Mouse (Mus musculus) thymus, adult 2 months (tissue): ENCODE measurements around the gene 2810459M11Rik. TPM values are rescaled to one million over a fixed set of nuclear protein-coding genes. Genes with fewer than 3 reads are reported as not detected.

Experiments
- DNase-seq: peaks from one replicate; pipeline ENCODE4 v3.0.0; 2021
- H3K27ac ChIP-seq: fragments of 200-500 bp; 2 replicates; pipeline ENCODE4 v1.5.1; 2012; ENCODE audit warnings: low read length, control low read depth; ENCODE audit not compliant: control insufficient read depth, insufficient read depth
- H3K27me3 ChIP-seq: fragments of 200-500 bp; 2 replicates; pipeline ENCODE4 v1.6.1; 2012; ENCODE audit warnings: mild to moderate bottlenecking, low read length, moderate library complexity, mixed read lengths; ENCODE audit not compliant: control insufficient read depth, insufficient read depth
- H3K36me3 ChIP-seq: fragments of 200-500 bp; 2 replicates; pipeline ENCODE4 v1.6.1; 2012; ENCODE audit warnings: mild to moderate bottlenecking, low read length, moderate library complexity; ENCODE audit not compliant: control insufficient read depth, insufficient read depth
- H3K4me1 ChIP-seq: fragments of 200-500 bp; replicated peaks from 2 replicates; pipeline ENCODE4 v1.6.1; 2012; ENCODE audit warnings: low read length; ENCODE audit not compliant: control insufficient read depth, insufficient read depth
- H3K4me3 ChIP-seq: fragments of 200-500 bp; 2 replicates; pipeline ENCODE4 v1.5.1; 2012; ENCODE audit warnings: mild to moderate bottlenecking, low read length, control low read depth, moderate library complexity; ENCODE audit not compliant: control insufficient read depth, insufficient read depth
- CTCF ChIP-seq: fragments of 200-500 bp; IDR thresholded peaks from 2 replicates; pipeline ENCODE4 v1.5.1; 2012; ENCODE audit warnings: mild to moderate bottlenecking, control low read depth, low read length, moderate library complexity, borderline replicate concordance; ENCODE audit not compliant: control insufficient read depth, poor library complexity, insufficient read depth; ENCODE audit errors: extremely low read depth
- POLR2A ChIP-seq: fragments of 200-500 bp; IDR thresholded peaks from 2 replicates; pipeline ENCODE4 v1.6.1; 2012; ENCODE audit warnings: mild to moderate bottlenecking, low read length, control low read depth, moderate library complexity; ENCODE audit not compliant: control insufficient read depth, poor library complexity, insufficient read depth; ENCODE audit errors: extremely low read depth
- WGBS: fragments of 180-500 bp; shearing (Covaris S2); methylation state at CpG from one replicate; pipeline ENCODE4 v1.1.7; 2018; 5-methylcytosine and 5-hydroxymethylcytosine counted together
- polyA plus RNA-seq: library from polyadenylated mRNA; depleted of rRNA; stranded (reverse); fragments of >200 nt; gene quantifications from 2 replicates; pipeline ENCODE4 v1.2.3, GENCODE M21; 2012

2810459M11Rik gene
- polyA plus RNA-seq, 1 experiment = 0.13 TPM

GRCm38 (mm10) chr1:86038191-86038951 lies 7.3 kb upstream of the 2810459M11Rik start:
- no peak overlapping the region for H3K27ac ChIP-seq
- H3K4me3 ChIP-seq = no peak overlapping the region
- no peak for DNase-seq
- WGBS = 64% methylated on average over 3 of the region's 3 CpGs
- no peak for TF ChIP-seq POLR2A
- TF ChIP-seq CTCF = no peak
- H3K27me3 ChIP-seq = no peaks in the 10 kb centered on the region
- H3K36me3 ChIP-seq = no peaks in the 10 kb centered on the region
- H3K4me1 ChIP-seq = no peaks in the 10 kb centered on the region

GRCm38 (mm10) chr1:86040131-86040530 lies 5.5 kb upstream of the 2810459M11Rik start:
- Histone ChIP-seq H3K4me3 (no peak overlapping the region), H3K27ac (no peak overlapping the region), H3K4me1 (no peaks in the 10 kb centered on the region), H3K27me3 (peaks cover 1% of the 10 kb centered on the region), H3K36me3 (no peaks in the 10 kb centered on the region)
- TF ChIP-seq POLR2A = no peak
- TF ChIP-seq CTCF = no peak
- WGBS = 77% methylated on average over 4 of the region's 4 CpGs
- no peak for DNase-seq

DNA sequence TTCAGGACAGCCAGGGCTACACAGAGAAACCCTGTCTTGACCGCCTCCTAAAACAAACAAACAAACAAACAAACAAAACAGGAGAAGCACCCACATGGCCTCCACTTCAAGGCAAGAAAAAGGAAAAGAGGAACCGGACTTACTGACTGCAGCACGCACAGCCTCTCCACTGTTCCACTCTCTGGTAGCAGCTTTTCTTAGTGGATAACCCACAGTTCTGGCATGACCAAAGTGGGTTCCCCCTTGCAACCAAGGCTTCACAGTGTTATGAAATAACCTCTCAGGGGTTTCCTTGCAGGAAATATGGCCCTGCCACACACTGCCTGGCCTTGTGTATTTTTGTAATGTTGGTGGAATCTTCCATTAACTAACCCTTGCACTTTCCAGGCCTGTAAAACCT lies 4.8 kb upstream of the 2810459M11Rik start:
- no peak for TF ChIP-seq CTCF
- no peak for TF ChIP-seq POLR2A
- Histone ChIP-seq H3K4me3 (no peak overlapping the region), H3K36me3 (no peaks in the 10 kb centered on the region), H3K27ac (no peak overlapping the region), H3K4me1 (peaks cover 2% of the 10 kb centered on the region; the same call in 1 of the 2 replicates), H3K27me3 (peaks cover 6% of the 10 kb centered on the region)
- no peak for DNase-seq
- WGBS = 83% methylated on average over 3 of the region's 3 CpGs

- H3K4me1 ChIP-seq = peaks cover 24% of the 10 kb centered on the region
- no peak overlapping the region for H3K27ac ChIP-seq
- no peak for DNase-seq
- H3K36me3 ChIP-seq = no peaks in the 10 kb centered on the region
- 84% methylated on average over 4 of the region's 4 CpGs for WGBS
- peaks cover 10% of the 10 kb centered on the region for H3K27me3 ChIP-seq
- no peak for TF ChIP-seq CTCF
- TF ChIP-seq POLR2A = no peak
- no peak overlapping the region for H3K4me3 ChIP-seq
Measured at GRCm38 (mm10) chr1:86045056-86045455, 607 bp upstream of the 2810459M11Rik start.

GRCm38 (mm10) chr1:86046833-86047563 lies 1.3 kb downstream of the 2810459M11Rik start:
- no peak for TF ChIP-seq POLR2A
- no peak for TF ChIP-seq CTCF
- Histone ChIP-seq H3K4me3 (no peak overlapping the region), H3K27me3 (peaks cover 10% of the 10 kb centered on the region), H3K4me1 (peaks cover 24% of the 10 kb centered on the region), H3K27ac (no peak overlapping the region), H3K36me3 (no peaks in the 10 kb centered on the region)
- 56% methylated on average over 24 of the region's 24 CpGs for WGBS
- DNase-seq = no peak

DNA sequence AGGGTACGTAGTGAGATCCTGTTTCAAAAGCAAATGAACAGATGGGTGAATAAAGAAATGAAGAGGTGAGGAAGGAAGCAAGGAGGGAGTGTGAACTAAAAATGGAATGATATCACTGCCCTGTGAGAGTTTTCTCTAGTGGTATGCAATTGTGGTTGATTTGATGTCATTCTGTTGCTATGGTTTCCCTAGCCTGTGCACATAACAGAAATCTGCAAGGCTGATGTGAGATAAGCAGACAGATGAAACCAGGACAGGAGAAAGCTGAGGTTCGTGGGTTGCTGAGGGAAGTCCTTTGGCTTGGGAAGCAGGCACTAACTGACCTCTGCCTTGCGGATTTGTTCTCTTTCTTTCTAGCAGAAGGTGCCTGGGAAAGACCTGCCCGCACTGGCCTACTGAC lies 2.6 kb downstream of the 2810459M11Rik start:
- Histone ChIP-seq H3K27ac (no peak overlapping the region), H3K27me3 (peaks cover 10% of the 10 kb centered on the region), H3K36me3 (no peaks in the 10 kb centered on the region), H3K4me1 (peaks cover 24% of the 10 kb centered on the region), H3K4me3 (no peak overlapping the region)
- 11% methylated on average over 4 of the region's 4 CpGs for WGBS
- no peak for TF ChIP-seq CTCF
- no peak for TF ChIP-seq POLR2A
- DNase-seq = no peak
